15 mouse cellular contexts compared by ENCODE assay signal in genomic region chr7:58695661-58696060, GRCm38 (mm10).
"Had no signal": no experiment of that assay in that cellular context is flagged by ENCODE, and none has a peak within 500 bp of the region (broad histone marks: within the 10 kb centered on the region; RNA-seq: fewer than 3 reads in every experiment).

No protein-coding gene starts in this region.

- H3K9me3 ChIP-seq: megakaryocyte, embryonic 14.5 days; midbrain, embryonic 13.5 days; midbrain, embryonic 15.5 days; neural tube, embryonic 12.5 days; stomach, embryonic 15.5 days had no signal

- H3K9ac ChIP-seq: lung, embryonic 14.5 days; midbrain, embryonic 13.5 days; midbrain, embryonic 15.5 days; neural tube, embryonic 12.5 days; stomach, embryonic 15.5 days had no signal

- H3K27ac ChIP-seq: macrophage; midbrain, embryonic 13.5 days; midbrain, embryonic 15.5 days; neural tube, embryonic 12.5 days; stomach, embryonic 15.5 days; stomach, postnatal 0 days had no signal

- H3K36me3 ChIP-seq: midbrain, embryonic 13.5 days; midbrain, embryonic 15.5 days; neural tube, embryonic 12.5 days; stomach, embryonic 15.5 days had no signal

- DNase-seq: lung, embryonic 14.5 days; lung, postnatal 14 days; lung, postnatal 36 days; right cerebral cortex, postnatal 14 days; thymus, adult 2 months; thymus, postnatal 25 days; thymus, postnatal 4 days had no signal

- H3K4me3 ChIP-seq: megakaryocyte, embryonic 14.5 days; midbrain, embryonic 13.5 days; midbrain, embryonic 15.5 days; neural tube, embryonic 12.5 days; stomach, embryonic 15.5 days had no signal

- H3K4me2 ChIP-seq: lung, embryonic 14.5 days; midbrain, embryonic 11.5 days; midbrain, embryonic 13.5 days; midbrain, embryonic 15.5 days; neural tube, embryonic 12.5 days; stomach, embryonic 15.5 days had no signal

- ATAC-seq: midbrain, embryonic 13.5 days; midbrain, embryonic 15.5 days had no signal

- H3K27me3 ChIP-seq: megakaryocyte, embryonic 14.5 days; midbrain, embryonic 13.5 days; midbrain, embryonic 15.5 days; neural tube, embryonic 12.5 days; stomach, embryonic 15.5 days had no signal
